Mouse (Mus musculus) liver, embryonic 13.5 days (tissue): ENCODE data around the gene Susd4. TPM values are rescaled to one million over a fixed set of nuclear protein-coding genes. Genes with fewer than 3 reads are reported as not detected.

ENCODE experiments used
- ATAC-seq: fragments of 200-750 bp; cut with Nextera tagmentation; 2 replicates; pipeline ENCODE4 v1.8.0; 2017; ENCODE audit warnings: low read depth, mild to moderate bottlenecking, moderate number of reproducible peaks, moderate library complexity
- DNase-seq: peaks from one replicate; pipeline ENCODE4 v3.0.0; 2022
- H3K27ac ChIP-seq: fragments of 300-500 bp; sonication (generic); 2 replicates; pipeline ENCODE4 v1.5.1; 2015; ENCODE audit warnings: moderate library complexity, mild to moderate bottlenecking, inconsistent platforms
- H3K27me3 ChIP-seq: fragments of 300-500 bp; sonication (generic); 2 replicates; pipeline ENCODE4 v1.6.1; 2015; ENCODE audit warnings: mild to moderate bottlenecking, inconsistent platforms
- H3K36me3 ChIP-seq: fragments of 300-500 bp; sonication (generic); 2 replicates; pipeline ENCODE4 v1.6.1; 2015; ENCODE audit warnings: mild to moderate bottlenecking, inconsistent platforms
- H3K4me1 ChIP-seq: fragments of 300-500 bp; sonication (generic); replicated peaks from 2 replicates; pipeline ENCODE4 v1.6.1; 2015; ENCODE audit warnings: inconsistent platforms
- H3K4me2 ChIP-seq: fragments of 300-500 bp; sonication (generic); 2 replicates; pipeline ENCODE4 v1.6.1; 2015; ENCODE audit warnings: inconsistent platforms, mild to moderate bottlenecking, moderate library complexity
- H3K4me3 ChIP-seq: fragments of 300-500 bp; sonication (generic); replicated peaks from 2 replicates; pipeline ENCODE4 v1.5.1; 2015; ENCODE audit warnings: mild to moderate bottlenecking, inconsistent platforms
- H3K9ac ChIP-seq: fragments of 300-500 bp; sonication (generic); 2 replicates; pipeline ENCODE4 v1.6.1; 2015; ENCODE audit warnings: mild to moderate bottlenecking, inconsistent platforms
- H3K9me3 ChIP-seq: fragments of 300-500 bp; sonication (generic); replicated peaks from 2 replicates; pipeline ENCODE4 v1.6.1; 2016; ENCODE audit warnings: inconsistent platforms
- WGBS: fragments of 180-500 bp; shearing (Covaris S2); methylation state at CpG from one replicate; pipeline ENCODE4 v1.1.7; 2015; ENCODE audit not compliant: insufficient replicate concordance; 5-methylcytosine and 5-hydroxymethylcytosine counted together
- polyA plus RNA-seq: library from polyadenylated mRNA; unstranded; fragments of >200 nt; fragmentation: Nextera tagmentation; extraction: Ambion mirVana; gene quantifications from 2 replicates; pipeline ENCODE4 v1.2.1, GENCODE M21; 2015

Gene Susd4
- polyA plus RNA-seq, 1 experiment from 2014 or later = 1.6 TPM

DNA sequence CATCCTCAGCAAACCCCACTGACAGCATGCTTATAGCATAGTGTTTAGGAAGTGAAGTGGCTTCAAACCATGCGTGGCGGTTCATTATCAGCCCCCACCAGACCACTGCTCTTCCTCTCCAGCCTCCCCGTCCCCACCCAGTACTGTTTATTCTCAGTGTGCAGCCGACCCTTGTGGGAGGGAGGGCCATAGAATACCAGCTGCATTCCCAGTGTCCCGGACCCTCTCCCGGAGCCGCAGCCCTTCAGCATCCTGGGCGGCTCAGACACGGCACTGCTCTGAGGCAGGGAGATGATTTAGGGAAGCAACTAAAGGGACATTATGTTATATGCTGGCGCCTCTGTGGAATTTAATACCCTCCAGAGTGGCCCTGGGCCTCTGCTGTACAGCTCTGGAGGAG lies 55.3 kb downstream of the Susd4 start:
- DNase-seq = no peak

DNA sequence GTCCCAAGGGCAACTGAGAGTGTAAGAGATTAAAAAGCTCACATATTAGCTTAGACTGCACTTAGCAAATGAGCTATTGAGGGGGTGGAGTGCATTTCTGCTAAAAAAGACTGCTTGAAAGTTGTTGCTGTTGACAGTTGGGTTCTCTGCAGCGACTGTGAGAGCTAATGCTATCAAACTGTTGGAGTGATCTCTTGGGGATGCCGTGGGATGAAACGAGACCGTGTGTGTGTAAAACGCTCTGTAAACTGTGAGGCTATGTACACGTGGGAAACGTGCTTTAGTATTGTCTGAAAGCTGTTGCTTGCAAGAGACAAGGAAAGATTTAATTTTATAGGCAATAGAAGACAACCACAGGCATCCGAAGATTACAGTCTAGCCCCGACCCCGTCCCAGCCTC lies 59.1 kb downstream of the Susd4 start:
- no peak for ATAC-seq
- H3K4me3 ChIP-seq = no peak overlapping the region
- WGBS = 67% methylated on average over 10 of the region's 10 CpGs

More for the DNA sequence above, 55.3 kb downstream of the Susd4 start:
- Histone ChIP-seq H3K36me3 (no peaks in the 10 kb centered on the region), H3K27ac (no peak overlapping the region), H3K9ac (no peak overlapping the region), H3K27me3 (no peaks in the 10 kb centered on the region), H3K9me3 (no peaks in the 10 kb centered on the region), H3K4me1 (peaks cover 10% of the 10 kb centered on the region), H3K4me2 (no peak overlapping the region), H3K4me3 (no peak overlapping the region)
- WGBS = 16% methylated on average over 10 of the region's 10 CpGs
- ATAC-seq = no peak; the same call in 1 of the 2 replicates

DNA sequence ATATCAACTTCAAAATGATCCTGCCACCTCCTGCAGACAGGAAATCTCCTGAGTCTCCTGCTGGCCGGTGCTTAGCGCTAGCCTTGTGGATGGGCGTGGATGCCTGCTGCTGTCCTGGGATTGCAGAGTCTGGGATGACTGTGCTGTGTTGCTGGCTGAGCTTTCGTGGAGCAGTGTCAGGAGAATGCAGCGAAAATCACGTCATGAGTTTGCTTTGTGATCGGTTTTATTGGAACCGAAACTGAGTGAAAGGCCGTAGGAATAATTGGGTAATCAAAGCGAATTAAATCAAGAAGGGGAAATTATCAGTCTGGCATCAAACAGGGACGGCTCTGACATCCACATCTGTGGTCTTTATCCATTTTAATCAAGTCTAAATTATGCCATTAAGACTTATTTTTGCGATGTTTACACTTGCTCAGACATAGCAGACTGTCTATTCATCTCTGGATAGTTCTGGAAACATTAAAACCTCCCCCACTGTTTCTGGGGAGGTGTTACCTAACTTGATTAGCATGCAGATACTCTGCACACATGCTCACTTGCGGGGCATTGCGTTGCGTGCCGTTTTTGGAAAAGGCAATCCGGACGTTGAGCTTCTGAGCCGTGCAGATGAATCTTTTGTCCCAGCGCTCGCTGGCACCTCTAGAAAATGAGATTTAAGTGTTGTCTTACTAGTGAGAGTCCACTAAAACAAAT lies 60.2 kb downstream of the Susd4 start:
- ATAC-seq (no peak), DNase-seq (no peak)
- 67% methylated on average over 21 of the region's 21 CpGs for WGBS
- H3K36me3 ChIP-seq = no peaks in the 10 kb centered on the region
- no peaks in the 10 kb centered on the region for H3K9me3 ChIP-seq
- no peak overlapping the region for H3K4me3 ChIP-seq
- peaks cover 4% of the 10 kb centered on the region for H3K4me1 ChIP-seq
- no peak overlapping the region for H3K9ac ChIP-seq
- no peaks in the 10 kb centered on the region for H3K27me3 ChIP-seq
- H3K27ac ChIP-seq = no peak overlapping the region
- no peak overlapping the region for H3K4me2 ChIP-seq

More for the DNA sequence above, 59.1 kb downstream of the Susd4 start:
- Histone ChIP-seq H3K27me3 (no peaks in the 10 kb centered on the region), H3K9me3 (no peaks in the 10 kb centered on the region), H3K36me3 (no peaks in the 10 kb centered on the region), H3K9ac (no peak overlapping the region), H3K4me1 (peaks cover 5% of the 10 kb centered on the region), H3K4me2 (no peak overlapping the region), H3K27ac (no peak overlapping the region)
- DNase-seq = no peak

DNA sequence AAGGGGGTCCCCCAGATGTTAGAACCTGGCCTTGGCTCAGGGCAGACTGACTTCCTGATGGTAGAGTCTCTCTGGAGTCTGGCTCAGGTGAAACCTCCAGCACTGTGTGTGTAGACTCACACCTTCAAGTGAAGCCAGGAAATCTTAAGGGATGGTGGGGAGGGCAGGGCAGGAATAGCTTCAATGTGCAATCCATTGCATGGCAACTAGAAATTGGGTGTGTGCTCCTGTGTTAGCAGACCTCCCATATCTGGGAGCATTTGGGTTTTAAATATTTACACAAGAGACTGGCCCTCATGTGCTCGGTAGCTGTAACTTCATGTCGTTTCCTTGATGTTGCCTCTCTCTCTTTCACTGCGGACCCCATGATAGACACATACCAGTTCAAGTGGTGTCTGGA lies 62.9 kb downstream of the Susd4 start:
- H3K4me3 ChIP-seq = no peak overlapping the region
- H3K4me1 ChIP-seq = no peaks in the 10 kb centered on the region
- DNase-seq (no peak), ATAC-seq (no peak)
- H3K36me3 ChIP-seq = no peaks in the 10 kb centered on the region
- H3K9me3 ChIP-seq = no peaks in the 10 kb centered on the region
- H3K9ac ChIP-seq = no peak overlapping the region
- H3K4me2 ChIP-seq = no peak overlapping the region
- no peaks in the 10 kb centered on the region for H3K27me3 ChIP-seq
- WGBS = 57% methylated on average over 3 of the region's 3 CpGs
- no peak overlapping the region for H3K27ac ChIP-seq

DNA sequence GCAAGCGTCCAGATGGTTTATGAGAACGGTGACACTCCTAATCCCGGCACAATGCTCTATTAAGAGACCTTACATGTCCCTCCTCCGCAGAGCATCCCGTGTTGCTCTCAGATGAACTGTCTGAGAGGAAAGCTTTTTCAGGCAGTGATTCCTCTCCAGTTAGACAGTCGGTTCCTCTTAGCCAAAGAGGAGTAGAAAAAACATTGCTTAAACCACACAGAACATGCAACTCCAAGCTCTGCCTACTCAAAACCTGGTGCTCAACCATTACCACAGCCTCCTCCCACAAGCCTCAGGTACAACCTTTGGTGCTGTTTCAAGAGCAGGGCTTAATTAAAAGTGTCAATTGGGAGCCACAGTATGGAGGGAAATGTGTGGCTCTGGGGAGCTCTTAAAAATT lies 74.4 kb downstream of the Susd4 start:
- no peak overlapping the region for H3K4me3 ChIP-seq
- DNase-seq = no peak
- H3K27ac ChIP-seq = no peak overlapping the region
- no peak for ATAC-seq
- H3K4me1 ChIP-seq = no peaks in the 10 kb centered on the region
- H3K4me2 ChIP-seq = no peak overlapping the region
- H3K27me3 ChIP-seq = no peaks in the 10 kb centered on the region
- WGBS = 67% methylated on average over 6 of the region's 6 CpGs
- no peaks in the 10 kb centered on the region for H3K36me3 ChIP-seq
- H3K9ac ChIP-seq = no peak overlapping the region
- no peaks in the 10 kb centered on the region for H3K9me3 ChIP-seq

DNA sequence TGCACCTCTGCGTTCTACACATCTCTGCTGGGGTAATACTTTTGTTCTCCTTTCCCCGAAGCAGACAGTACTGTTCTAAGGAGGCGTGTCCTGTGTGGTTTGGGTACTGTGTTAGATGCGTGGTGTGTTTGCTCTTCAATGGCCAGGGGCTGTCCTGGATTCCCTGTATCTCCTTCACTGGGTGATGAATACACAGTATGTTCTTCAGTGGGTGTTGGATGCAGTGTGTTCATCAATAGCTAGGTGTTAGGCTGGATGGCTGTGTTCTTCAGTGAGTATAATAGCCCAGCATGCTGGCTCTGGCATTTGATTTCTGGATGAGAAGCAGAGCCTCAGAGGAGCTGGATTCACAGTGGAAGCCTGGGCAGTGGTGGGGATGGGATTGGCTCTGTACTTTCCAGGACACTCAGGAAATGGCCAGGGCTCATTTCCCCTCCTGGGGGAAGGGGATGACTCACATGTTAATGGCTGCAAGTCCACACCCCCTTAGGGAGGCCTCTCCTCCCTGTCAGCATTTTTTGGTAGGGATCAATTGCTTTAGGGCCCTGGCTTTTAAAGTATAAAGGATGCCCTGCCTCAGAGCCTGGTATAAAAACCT lies 75.8 kb downstream of the Susd4 start:
- 51% methylated on average over 4 of the region's 4 CpGs for WGBS
- no peaks in the 10 kb centered on the region for H3K36me3 ChIP-seq
- H3K4me2 ChIP-seq = no peak overlapping the region
- no peak overlapping the region for H3K27ac ChIP-seq
- no peak overlapping the region for H3K9ac ChIP-seq
- H3K4me3 ChIP-seq = no peak overlapping the region
- H3K27me3 ChIP-seq = no peaks in the 10 kb centered on the region
- DNase-seq (no peak), ATAC-seq (no peak)
- no peaks in the 10 kb centered on the region for H3K4me1 ChIP-seq
- no peaks in the 10 kb centered on the region for H3K9me3 ChIP-seq

DNA sequence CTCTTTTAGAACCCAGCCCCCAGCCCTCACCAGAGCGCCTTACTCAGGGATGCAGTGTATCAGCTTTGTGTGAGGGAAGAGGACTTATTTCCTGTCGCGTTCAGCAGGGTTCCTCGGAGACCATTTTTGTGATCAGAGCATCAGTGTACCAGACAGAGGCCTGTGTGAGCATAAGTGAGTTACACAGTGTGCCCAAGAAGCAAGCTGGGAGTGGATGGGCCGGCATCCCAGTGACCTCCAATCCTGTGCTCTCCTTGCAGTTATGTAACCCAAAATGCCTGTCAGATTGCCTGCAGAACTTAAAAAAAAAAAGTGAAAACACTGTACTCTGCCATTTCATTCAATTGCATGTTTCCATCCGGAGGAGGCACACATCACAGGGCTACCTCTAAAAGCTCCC lies 76.4 kb downstream of the Susd4 start:
- no peak for ATAC-seq
- no peaks in the 10 kb centered on the region for H3K27me3 ChIP-seq
- H3K4me2 ChIP-seq = no peak overlapping the region
- no peak for DNase-seq
- H3K9me3 ChIP-seq = no peaks in the 10 kb centered on the region
- 40% methylated on average over 6 of the region's 6 CpGs for WGBS
- H3K9ac ChIP-seq = no peak overlapping the region
- no peaks in the 10 kb centered on the region for H3K36me3 ChIP-seq
- no peak overlapping the region for H3K27ac ChIP-seq
- H3K4me3 ChIP-seq = no peak overlapping the region
- H3K4me1 ChIP-seq = no peaks in the 10 kb centered on the region

DNA sequence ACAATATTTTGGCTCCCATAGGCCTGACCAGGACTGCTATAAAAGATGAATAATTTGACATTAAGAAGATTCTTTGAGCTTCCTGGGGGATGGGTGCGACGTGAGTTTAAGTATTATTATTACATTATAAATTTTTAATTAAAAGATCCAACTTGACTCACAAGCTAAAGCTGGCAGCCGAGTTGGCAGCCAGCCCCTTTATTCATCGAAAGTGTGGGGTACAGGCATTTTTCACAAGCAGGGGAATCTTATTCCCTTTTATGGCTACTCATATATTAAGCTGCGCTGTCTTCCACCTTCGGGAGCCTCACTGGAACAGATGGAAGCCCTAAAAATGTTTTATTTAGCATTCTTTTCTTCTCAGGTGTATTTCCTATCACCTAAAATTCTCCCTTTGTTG lies 76.9 kb downstream of the Susd4 start:
- no peak overlapping the region for H3K4me3 ChIP-seq
- no peak overlapping the region for H3K9ac ChIP-seq
- no peak overlapping the region for H3K4me2 ChIP-seq
- H3K4me1 ChIP-seq = no peaks in the 10 kb centered on the region
- no peaks in the 10 kb centered on the region for H3K36me3 ChIP-seq
- H3K27me3 ChIP-seq = no peaks in the 10 kb centered on the region
- no peak overlapping the region for H3K27ac ChIP-seq
- H3K9me3 ChIP-seq = no peaks in the 10 kb centered on the region
- no peak for ATAC-seq
- DNase-seq = no peak
- WGBS = 74% methylated on average over 6 of the region's 6 CpGs

DNA sequence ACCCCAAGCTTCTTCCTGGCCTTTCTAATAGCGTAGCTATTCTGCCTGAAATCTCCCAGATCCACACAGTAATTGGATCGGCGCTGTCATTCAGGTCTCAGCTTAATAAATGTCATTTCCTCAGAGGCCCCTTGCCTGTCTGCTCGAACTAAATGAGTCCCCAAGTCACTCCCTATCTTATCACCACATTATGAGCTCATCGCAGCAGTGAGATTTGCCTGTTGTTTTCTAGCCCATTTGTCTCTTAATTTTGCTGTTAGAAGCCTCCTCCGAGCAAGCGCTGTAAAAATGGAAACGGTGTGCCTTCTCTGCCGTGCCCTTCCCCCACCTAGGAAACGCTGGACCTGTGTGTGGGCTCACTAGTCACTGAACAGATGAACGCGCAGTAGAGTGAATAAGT lies 85.9 kb downstream of the Susd4 start:
- DNase-seq = no peak
- Histone ChIP-seq H3K27ac (no peak overlapping the region), H3K9ac (no peak overlapping the region), H3K36me3 (no peaks in the 10 kb centered on the region), H3K27me3 (no peaks in the 10 kb centered on the region), H3K4me2 (no peak overlapping the region), H3K4me1 (no peaks in the 10 kb centered on the region), H3K4me3 (no peak overlapping the region), H3K9me3 (no peaks in the 10 kb centered on the region)
- no peak for ATAC-seq
- WGBS = 58% methylated on average over 12 of the region's 12 CpGs

DNA sequence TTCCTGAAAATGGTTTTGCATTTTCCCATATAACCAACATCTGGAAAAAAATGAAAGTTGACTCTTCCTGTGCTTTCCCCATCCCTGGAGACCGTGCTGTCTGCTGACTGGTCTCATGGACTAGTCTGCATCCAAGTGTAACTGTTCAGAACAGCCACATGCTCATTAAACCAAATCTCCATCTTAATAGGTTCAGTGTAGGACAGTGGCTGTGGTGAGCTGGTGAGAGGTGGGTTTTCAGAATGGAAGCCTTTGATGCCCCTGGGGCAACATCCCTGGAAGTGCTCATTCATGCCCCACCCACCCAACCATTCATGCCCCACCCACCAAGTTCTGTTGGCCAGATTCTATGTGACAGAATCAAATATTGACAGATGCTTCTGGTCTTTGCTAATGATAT lies 86.4 kb downstream of the Susd4 start:
- H3K36me3 ChIP-seq = no peaks in the 10 kb centered on the region
- H3K9ac ChIP-seq = no peak overlapping the region
- DNase-seq = no peak
- no peaks in the 10 kb centered on the region for H3K4me1 ChIP-seq
- no peaks in the 10 kb centered on the region for H3K9me3 ChIP-seq
- no peaks in the 10 kb centered on the region for H3K27me3 ChIP-seq
- ATAC-seq = no peak
- 67% methylated on average over 1 of the region's 1 CpGs for WGBS
- H3K4me2 ChIP-seq = no peak overlapping the region
- no peak overlapping the region for H3K27ac ChIP-seq
- no peak overlapping the region for H3K4me3 ChIP-seq

DNA sequence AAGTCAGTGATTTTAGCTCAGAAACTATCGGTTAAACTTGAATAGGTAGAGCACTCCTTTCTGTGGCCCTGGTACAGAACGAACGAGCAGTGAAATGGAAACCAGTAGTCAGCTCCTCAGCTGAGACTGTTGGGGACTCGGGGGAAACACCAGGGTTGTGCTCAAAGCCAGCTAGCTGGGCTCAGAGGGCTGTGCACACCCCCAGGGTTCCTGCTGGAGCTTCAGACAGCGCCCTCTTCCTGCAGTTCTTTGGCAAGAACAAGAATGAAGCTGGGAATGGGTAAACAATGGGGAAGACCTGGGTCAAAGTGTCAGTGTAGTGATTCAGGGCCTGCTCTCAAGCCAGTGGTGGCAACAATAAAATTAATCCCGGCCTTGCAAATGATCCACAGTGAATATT lies 88.5 kb downstream of the Susd4 start:
- no peak for ATAC-seq
- no peaks in the 10 kb centered on the region for H3K36me3 ChIP-seq
- H3K4me2 ChIP-seq = no peak overlapping the region
- H3K9ac ChIP-seq = no peak overlapping the region
- H3K4me3 ChIP-seq = no peak overlapping the region
- H3K4me1 ChIP-seq = no peaks in the 10 kb centered on the region
- H3K27ac ChIP-seq = no peak overlapping the region
- DNase-seq = no peak
- H3K9me3 ChIP-seq = no peaks in the 10 kb centered on the region
- 52% methylated on average over 6 of the region's 6 CpGs for WGBS
- H3K27me3 ChIP-seq = no peaks in the 10 kb centered on the region

DNA sequence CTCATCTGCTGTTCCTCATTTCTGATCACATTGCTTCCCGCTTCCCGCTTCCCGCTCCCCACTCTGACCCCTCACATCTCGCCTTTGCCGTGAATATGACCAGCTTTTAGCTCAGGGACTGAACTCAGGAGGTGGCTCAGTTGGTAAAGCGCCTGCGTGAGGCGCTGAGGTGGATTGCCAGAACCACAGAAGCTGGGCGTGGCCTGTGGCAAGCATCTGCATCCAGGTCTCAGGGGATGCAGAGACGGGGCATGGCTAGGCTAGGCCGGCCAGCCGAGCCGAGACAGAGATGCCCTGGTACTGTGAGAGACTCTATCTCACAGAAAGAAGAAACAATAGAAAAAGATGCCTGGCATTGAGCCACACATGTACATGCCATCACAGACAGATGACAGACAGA lies 93.0 kb downstream of the Susd4 start:
- DNase-seq = no peak
- no peaks in the 10 kb centered on the region for H3K27me3 ChIP-seq
- H3K27ac ChIP-seq = no peak overlapping the region
- ATAC-seq = no peak
- no peaks in the 10 kb centered on the region for H3K4me1 ChIP-seq
- no peak overlapping the region for H3K9ac ChIP-seq
- no peak overlapping the region for H3K4me3 ChIP-seq
- H3K4me2 ChIP-seq = no peak overlapping the region
- WGBS = 74% methylated on average over 13 of the region's 13 CpGs
- H3K9me3 ChIP-seq = no peaks in the 10 kb centered on the region
- H3K36me3 ChIP-seq = no peaks in the 10 kb centered on the region
